Mouse (Mus musculus): ENCODE results near the gene Trim3. TPM values are rescaled to one million over a fixed set of nuclear protein-coding genes. Genes with fewer than 3 reads are reported as not detected.

Trim3 gene
- polyA plus RNA-seq (2021; fragmentation: Nextera tagmentation), result 37.4 and 60.6 TPM in 2 replicates
- long read RNA-seq, experiment 1, transcript Trim3-205 (12 exons, 2,972 nt), result minor isoform, 11 of 182 reads
- long read RNA-seq, experiment 1, transcript Trim3-201 (12 exons, 3,016 nt), result minor isoform, 17 of 182 reads
- long read RNA-seq, experiment 1, transcript Trim3-202 (12 exons, 2,841 nt), result major isoform, 81 of 182 reads
- long read RNA-seq, experiment 1, partial matches to known transcripts, result 41 of 182 reads
- long read RNA-seq, experiment 1, other reads (novel, unspliced or antisense), result 29 of 182 reads
- long read RNA-seq, experiment 2, transcript Trim3-202 (12 exons, 2,841 nt), result major isoform, 13 of 46 reads
- long read RNA-seq, experiment 2, partial matches to known transcripts, result 23 of 46 reads
- long read RNA-seq, experiment 2, other reads (novel, unspliced or antisense), result 8 of 46 reads

GRCm38 (mm10) chr7:105633127-105633800 is at the start of gene Trim3:
Trim3 (minus strand) TSS chr7:105633571.

GRCm38 (mm10) chr7:105650639-105651435 is 17.5 kb upstream of the Trim3 start, which contains the start of gene Dnhd1:
Dnhd1 (plus strand) TSS chr7:105650827.

GRCm38 (mm10) chr7:105640233-105640893 is 7.0 kb upstream of the Trim3 start, which contains the start of the genes Arfip2 and Gm45799:
Arfip2 (minus strand) TSS chr7:105640416.
Gm45799 (plus strand) TSS chr7:105640552.

DNA sequence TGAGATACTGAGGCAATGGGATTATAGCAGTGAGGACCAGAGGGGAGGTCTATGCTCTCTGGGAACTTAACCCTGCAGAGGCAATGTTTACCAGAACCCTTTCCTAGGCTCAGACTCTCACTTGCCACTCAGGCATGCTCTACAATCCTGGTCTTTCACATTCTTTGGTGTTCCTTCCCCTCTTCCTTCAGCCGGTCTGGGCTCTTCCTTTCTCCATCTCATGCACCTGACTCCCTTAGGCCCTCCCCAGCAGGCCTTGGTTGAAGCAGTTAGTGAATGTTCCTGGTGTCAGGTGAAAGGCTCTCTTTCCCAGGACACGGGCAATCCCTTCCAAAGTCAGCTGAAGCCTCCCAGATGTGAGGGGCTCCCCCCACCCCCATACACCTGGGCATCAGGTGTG is 6.4 kb upstream of the Trim3 start, which contains the start of gene Timm10b:
TSS of gene Timm10b (plus strand) at position 301 of the 400 bp plus-strand sequence.

DNA sequence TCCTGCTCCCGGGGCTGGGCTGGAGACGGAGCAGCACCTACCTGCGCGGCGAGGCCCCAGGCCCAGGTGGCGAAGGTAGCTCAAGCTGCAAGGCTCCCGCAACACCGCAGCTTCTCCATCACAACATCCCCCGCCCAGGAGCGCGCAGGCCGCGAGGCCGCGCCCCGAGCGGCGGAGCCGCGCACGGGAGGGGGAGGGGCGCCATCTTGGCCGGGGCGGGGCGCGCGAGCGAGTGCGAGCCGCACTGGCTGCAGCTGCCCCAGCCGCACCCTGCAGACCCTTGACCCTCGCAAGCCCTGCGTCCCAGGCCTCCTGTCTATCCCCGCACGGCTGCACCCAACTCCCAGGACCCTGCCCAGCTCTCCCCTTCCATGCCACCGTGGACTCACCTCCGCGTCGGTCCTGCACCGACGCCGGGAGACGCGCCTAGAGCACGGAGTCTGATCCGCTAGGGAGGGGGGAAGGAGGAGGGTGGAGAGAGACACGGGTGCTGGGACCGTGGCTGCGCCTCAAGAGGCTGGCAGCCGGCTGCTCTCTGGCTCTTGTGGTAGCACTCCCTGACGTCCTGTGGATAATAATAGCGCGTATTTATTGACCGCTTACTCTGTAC is 52.2 kb downstream of the Trim3 start, which contains the start of gene Apbb1:
TSS of gene Apbb1 (minus strand) at position 560 of the 610 bp plus-strand sequence.

Other genes starting within 250 kb of the Trim3 start
- 37.5 and 41.9 TPM in 2 replicates for gene Fam160a2, start 233.5 kb downstream of the Trim3 start, polyA plus RNA-seq (2021; fragmentation: Nextera tagmentation)
- gene Cnga4, start 229.0 kb downstream of the Trim3 start, polyA plus RNA-seq (2021; fragmentation: Nextera tagmentation), result 0.33 and 0.43 TPM in 2 replicates
- 24.0 and 37.9 TPM in 2 replicates for gene Cckbr, start 207.8 kb downstream of the Trim3 start, polyA plus RNA-seq (2021; fragmentation: Nextera tagmentation)
- gene Cavin3, start 151.3 kb downstream of the Trim3 start, polyA plus RNA-seq (2021; fragmentation: Nextera tagmentation), result 36.0 and 38.6 TPM in 2 replicates
- gene Smpd1, start 79.2 kb downstream of the Trim3 start, polyA plus RNA-seq (2021; fragmentation: Nextera tagmentation), result 91.4 and 99.7 TPM in 2 replicates
- 463 and 483 TPM in 2 replicates for gene Apbb1, start 51.9 kb downstream of the Trim3 start, polyA plus RNA-seq (2021; fragmentation: Nextera tagmentation)
- gene Hpx, start 33.4 kb downstream of the Trim3 start, polyA plus RNA-seq (2021; fragmentation: Nextera tagmentation), result 0.49 and 1.2 TPM in 2 replicates
- gene Timm10b, start 6.5 kb upstream of the Trim3 start, polyA plus RNA-seq (2021; fragmentation: Nextera tagmentation), result 219 and 252 TPM in 2 replicates
- 48.2 and 50.0 TPM in 2 replicates for gene Arfip2, start 6.8 kb upstream of the Trim3 start, polyA plus RNA-seq (2021; fragmentation: Nextera tagmentation)
- gene Gm45799, start 7.0 kb upstream of the Trim3 start, polyA plus RNA-seq (2021; fragmentation: Nextera tagmentation), result 11.6 and 35.0 TPM in 2 replicates
- gene Dnhd1, start 17.3 kb upstream of the Trim3 start, polyA plus RNA-seq (2021; fragmentation: Nextera tagmentation), result 0.26 and 0.39 TPM in 2 replicates
- 53.5 and 86.9 TPM in 2 replicates for gene Ilk, start 103.0 kb upstream of the Trim3 start, polyA plus RNA-seq (2021; fragmentation: Nextera tagmentation)
- gene Rrp8, start 103.8 kb upstream of the Trim3 start, polyA plus RNA-seq (2021; fragmentation: Nextera tagmentation), result 6.3 and 7.6 TPM in 2 replicates
- gene Taf10, start 110.8 kb upstream of the Trim3 start, polyA plus RNA-seq (2021; fragmentation: Nextera tagmentation), result 10.5 and 82.1 TPM in 2 replicates
- 67.3 and 125 TPM in 2 replicates for gene Tpp1, start 118.7 kb upstream of the Trim3 start, polyA plus RNA-seq (2021; fragmentation: Nextera tagmentation)
- gene Dchs1, start 154.1 kb upstream of the Trim3 start, polyA plus RNA-seq (2021; fragmentation: Nextera tagmentation), result 0.61 and 1.1 TPM in 2 replicates
- 281 and 283 TPM in 2 replicates for gene Mrpl17, start 177.5 kb upstream of the Trim3 start, polyA plus RNA-seq (2021; fragmentation: Nextera tagmentation)

All from left cerebral cortex, adult 6 months (tissue).